Mouse (Mus musculus): ENCODE results near the gene Zfp27. TPM values are rescaled to one million over a fixed set of nuclear protein-coding genes. Genes with fewer than 3 reads are reported as not detected.
A peak's percentile ranks its signal among the peaks of the same experiment; 100 is the strongest.

Zfp27 gene
- polyA plus RNA-seq, 1 experiment from 2014 or later: 12.8 TPM

DNA sequence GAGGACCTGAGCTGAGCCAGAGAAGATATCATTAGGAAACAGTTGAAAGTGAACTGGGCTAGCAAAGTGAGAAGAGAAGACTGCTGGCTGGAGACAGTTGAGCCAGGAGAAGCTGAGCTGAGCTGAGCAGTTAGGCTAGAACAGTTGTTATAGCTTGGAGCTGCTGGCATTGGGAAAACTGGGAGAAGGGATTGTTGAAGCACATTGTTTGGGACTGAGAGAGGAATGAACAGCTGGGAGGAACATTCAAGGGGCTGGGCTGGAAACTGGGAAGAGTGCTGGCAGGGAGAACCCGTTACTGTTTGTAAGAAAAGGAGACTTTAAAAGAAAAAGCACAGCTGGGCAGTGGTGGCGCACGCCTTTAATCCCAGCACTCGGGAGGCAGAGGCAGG lies 11.7 kb upstream of the Zfp27 start:
- Histone ChIP-seq H3K9me3 (peaks cover 8% of the 10 kb centered on the region; the same call in 1 of the 2 replicates), H3K9ac (replicated peaks) (no peak overlapping the region), H3K27ac (no peak overlapping the region), H3K4me3 (replicated peaks) (no peak overlapping the region), H3K4me2 (no peak overlapping the region), H3K27me3 (no peaks in the 10 kb centered on the region), H3K36me3 (peaks cover 40% of the 10 kb centered on the region), H3K4me1 (replicated peaks) (no peaks in the 10 kb centered on the region)
- WGBS: 90% methylated on average over 4 of the region's 4 CpGs
- ATAC-seq (ENCODE audit: insufficient number of reproducible peaks, insufficient read depth, low FRiP score, low TSS enrichment, low read depth): no peak

DNA sequence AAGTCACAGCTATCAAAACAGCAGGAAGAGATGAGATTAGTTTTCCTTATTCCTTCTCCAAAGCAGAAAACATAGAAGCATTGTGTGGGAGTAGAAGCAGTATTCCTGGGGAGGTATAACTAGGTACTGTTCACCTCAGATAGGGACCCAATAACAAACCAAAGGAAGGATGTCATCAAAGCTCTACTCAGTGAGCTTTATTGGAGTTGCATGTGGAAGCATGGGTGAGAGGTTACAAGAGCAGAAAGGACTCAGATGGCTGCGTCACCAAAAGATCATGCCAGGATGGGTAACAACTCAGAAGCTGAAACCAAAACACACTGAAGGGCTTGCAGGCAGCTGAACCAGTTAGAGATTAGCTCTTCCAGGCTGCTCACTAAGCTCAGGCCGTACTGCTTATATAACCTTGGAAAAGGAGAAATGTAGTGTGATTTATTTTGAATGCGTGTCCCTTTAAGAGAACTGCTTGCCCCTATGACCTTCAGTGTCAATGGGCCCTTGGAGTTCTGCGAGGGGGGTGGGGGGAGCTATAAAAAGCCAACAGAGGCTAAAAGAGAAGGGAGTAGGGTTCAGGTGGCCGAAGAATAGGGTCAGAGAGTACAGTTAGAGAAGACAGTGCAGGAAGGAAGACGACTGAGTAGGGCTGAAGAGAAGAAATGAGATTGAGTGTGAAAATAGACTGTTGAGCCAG lies 11.1 kb upstream of the Zfp27 start:
- WGBS: 51% methylated on average over 6 of the region's 6 CpGs
- Histone ChIP-seq H3K9ac (replicated peaks) (no peak overlapping the region), H3K4me3 (replicated peaks) (no peak overlapping the region), H3K27me3 (no peaks in the 10 kb centered on the region), H3K4me1 (replicated peaks) (no peaks in the 10 kb centered on the region), H3K36me3 (peaks cover 44% of the 10 kb centered on the region), H3K4me2 (no peak overlapping the region), H3K9me3 (peaks cover 8% of the 10 kb centered on the region; the same call in 1 of the 2 replicates), H3K27ac (no peak overlapping the region)
- ATAC-seq (ENCODE audit: insufficient number of reproducible peaks, insufficient read depth, low FRiP score, low TSS enrichment, low read depth): no peak

DNA sequence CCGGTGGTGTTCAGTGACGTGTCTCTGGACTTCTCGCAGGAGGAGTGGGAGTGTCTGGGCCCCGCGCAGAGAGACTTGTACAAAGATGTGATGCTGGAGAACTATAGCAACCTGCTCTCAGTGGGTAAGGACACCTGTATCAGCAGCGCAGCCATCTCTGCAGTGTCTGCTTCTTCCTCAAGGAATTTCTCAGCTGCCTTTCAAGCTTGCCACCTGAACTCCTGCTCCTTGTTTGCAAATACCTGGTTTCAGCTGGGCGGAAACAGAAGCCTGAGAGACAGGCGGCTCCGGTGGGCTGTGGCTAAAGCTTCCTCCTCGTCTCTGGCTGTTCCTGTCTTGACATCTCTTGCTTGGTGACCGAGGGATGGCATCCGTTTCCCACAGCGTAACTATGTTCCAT lies 5.8 kb upstream of the Zfp27 start:
- WGBS: 92% methylated on average over 13 of the region's 13 CpGs
- Histone ChIP-seq H3K4me2 (no peak overlapping the region), H3K36me3 (peaks cover 65% of the 10 kb centered on the region), H3K9me3 (peaks cover 8% of the 10 kb centered on the region; the same call in 1 of the 2 replicates), H3K27me3 (no peaks in the 10 kb centered on the region), H3K9ac (replicated peaks) (no peak overlapping the region), H3K4me1 (replicated peaks) (peaks cover 18% of the 10 kb centered on the region), H3K27ac (no peak overlapping the region), H3K4me3 (replicated peaks) (no peak overlapping the region)
- no peak for ATAC-seq (ENCODE audit: insufficient number of reproducible peaks, insufficient read depth, low FRiP score, low TSS enrichment, low read depth)

DNA sequence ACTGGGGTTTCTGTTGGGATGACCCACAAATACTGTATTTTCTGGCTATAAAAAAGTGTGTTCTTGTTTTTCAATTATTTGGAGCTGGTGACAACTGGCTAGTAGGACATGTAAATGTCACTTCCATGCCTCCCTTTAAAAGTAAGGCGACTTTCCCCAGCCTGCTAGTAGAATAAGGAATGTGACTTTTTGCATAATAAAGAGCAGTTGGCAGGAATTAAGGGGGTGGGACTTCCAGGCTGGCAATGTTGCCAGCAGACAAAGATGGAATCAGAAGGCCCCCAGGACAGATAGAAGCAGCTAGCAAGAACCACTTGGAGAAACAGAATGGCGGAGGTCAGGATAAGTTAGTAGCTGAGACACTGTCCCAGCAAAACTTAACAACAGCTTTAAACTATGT lies 3.9 kb upstream of the Zfp27 start:
- peaks cover 5% of the 10 kb centered on the region; the same call in 1 of the 2 replicates for H3K9me3 ChIP-seq
- no peaks in the 10 kb centered on the region for H3K27me3 ChIP-seq
- ATAC-seq (ENCODE audit: insufficient number of reproducible peaks, insufficient read depth, low FRiP score, low TSS enrichment, low read depth): no peak
- H3K4me3 ChIP-seq (replicated peaks): peak overlapping the region; percentile 57; the same call in 1 of the 2 replicates
- H3K36me3 ChIP-seq: peaks cover 50% of the 10 kb centered on the region
- WGBS: 76% methylated on average over 2 of the region's 2 CpGs
- H3K4me2 ChIP-seq: peak overlapping the region; percentile 68
- H3K4me1 ChIP-seq (replicated peaks): peaks cover 18% of the 10 kb centered on the region
- no peak overlapping the region for H3K27ac ChIP-seq
- no peak overlapping the region for H3K9ac ChIP-seq (replicated peaks)

DNA sequence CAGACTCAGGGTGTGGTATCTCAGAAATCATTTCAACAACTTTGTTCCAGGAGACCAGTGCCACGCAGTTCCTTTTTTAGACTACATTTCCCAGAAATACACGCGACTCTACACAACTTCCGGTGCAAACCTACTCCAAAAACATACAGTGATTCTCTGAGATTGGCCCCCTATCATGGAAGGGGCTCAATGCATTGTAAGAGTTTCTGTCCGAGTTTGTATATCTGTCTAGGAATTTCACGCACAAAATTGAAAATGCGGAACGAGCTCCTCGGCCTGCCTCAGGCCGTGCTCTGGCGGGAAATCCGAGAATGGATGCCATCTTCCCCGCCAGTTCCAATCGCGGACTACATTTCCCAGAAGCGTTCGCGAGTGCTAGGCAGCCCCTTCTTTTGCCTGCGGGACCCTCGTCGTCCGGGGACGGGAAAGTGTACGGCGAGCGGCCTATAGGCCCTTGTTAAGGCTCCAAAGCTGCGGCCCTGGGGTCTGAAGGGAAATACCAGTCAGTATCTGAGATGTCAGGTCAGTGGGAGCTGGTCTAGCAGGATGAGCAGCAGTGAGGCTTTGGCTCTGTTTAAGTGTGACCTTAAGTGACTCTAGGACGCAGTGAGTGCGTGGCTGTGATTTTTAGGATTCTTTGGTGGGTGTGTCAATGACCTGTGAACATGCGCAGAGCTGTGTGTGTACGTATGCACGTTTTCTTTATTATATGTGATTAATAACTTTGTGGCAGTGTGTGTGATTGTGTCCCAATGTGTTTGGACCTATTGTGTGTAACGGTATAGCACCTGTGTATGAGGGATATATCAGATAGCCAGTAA lies 2.0 kb upstream of the Zfp27 start, which contains the start of gene Zfp383:
TSS of gene Zfp383 (plus strand) at position 94 of the 821 bp plus-strand sequence.
- Histone ChIP-seq H3K27me3 (no peaks in the 10 kb centered on the region), H3K9me3 (no peaks in the 10 kb centered on the region), H3K4me1 (replicated peaks) (peaks cover 18% of the 10 kb centered on the region), H3K36me3 (peaks cover 36% of the 10 kb centered on the region), H3K9ac (replicated peaks) (peak within 1 kb of the TSS; percentile 70), H3K4me2 (peak within 1 kb of the TSS; percentile 68), H3K4me3 (replicated peaks) (peak within 1 kb of the TSS; percentile 57), H3K27ac (peak within 1 kb of the TSS; percentile 81)
- peak; percentile 86 for ATAC-seq (ENCODE audit: insufficient number of reproducible peaks, insufficient read depth, low FRiP score, low TSS enrichment, low read depth)
- WGBS: under 1% methylated on average over 33 of the region's 33 CpGs

DNA sequence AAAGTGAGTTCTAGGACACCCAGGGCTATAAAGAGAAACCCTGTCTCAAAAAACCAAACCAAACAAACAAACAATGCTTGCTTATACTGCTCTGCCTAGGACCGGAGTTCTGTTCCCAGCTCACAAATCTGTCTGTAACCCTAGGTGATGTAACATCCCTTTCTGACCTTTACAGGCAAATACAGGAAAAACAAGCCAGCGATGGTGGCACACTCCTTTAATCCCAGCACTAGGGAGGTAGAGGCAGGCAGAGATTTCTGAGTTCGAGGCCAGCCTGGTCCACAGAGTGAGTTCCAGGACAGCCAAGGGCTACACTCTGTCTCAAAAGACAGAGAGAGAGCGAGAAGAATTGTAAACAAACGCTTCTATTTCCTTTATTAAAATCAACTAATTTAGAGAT lies 834 bp upstream of the Zfp27 start:
- no peak for ATAC-seq (ENCODE audit: insufficient number of reproducible peaks, insufficient read depth, low FRiP score, low TSS enrichment, low read depth)
- no peaks in the 10 kb centered on the region for H3K27me3 ChIP-seq
- 0 out of 2 replicates have a peak overlapping the region, but pooled peaks have one; percentile 6 for H3K4me3 ChIP-seq (replicated peaks)
- no peak overlapping the region for H3K27ac ChIP-seq
- peak overlapping the region; percentile 64; the same call in 1 of the 2 replicates for H3K4me2 ChIP-seq
- peaks cover 18% of the 10 kb centered on the region for H3K4me1 ChIP-seq (replicated peaks)
- 89% methylated on average over 5 of the region's 5 CpGs for WGBS
- no peak overlapping the region for H3K9ac ChIP-seq (replicated peaks)
- H3K36me3 ChIP-seq: peaks cover 34% of the 10 kb centered on the region
- H3K9me3 ChIP-seq: no peaks in the 10 kb centered on the region

DNA sequence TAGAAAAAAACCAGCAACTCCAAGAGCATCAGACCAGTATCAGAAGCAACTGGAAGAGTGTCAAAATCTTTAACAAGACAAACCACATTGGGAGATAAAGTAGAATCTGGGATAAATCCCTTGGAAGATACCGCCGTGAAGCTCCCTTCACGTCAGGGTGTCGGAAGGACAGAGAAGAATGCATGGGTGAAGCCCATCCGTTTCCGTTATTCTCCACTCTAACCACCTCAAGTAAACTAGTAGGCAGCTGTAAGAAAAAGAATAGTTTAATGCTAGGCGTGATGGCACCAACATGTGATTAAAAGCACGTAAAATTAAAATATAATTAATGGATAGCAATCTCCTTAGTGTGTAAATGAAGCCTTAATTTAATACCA lies 298 bp upstream of the Zfp27 start:
- ATAC-seq (ENCODE audit: insufficient number of reproducible peaks, insufficient read depth, low FRiP score, low TSS enrichment, low read depth): no peak
- peak overlapping the region; percentile 64 for H3K4me2 ChIP-seq
- peak overlapping the region; percentile 61; the same call in 1 of the 2 replicates for H3K9ac ChIP-seq (replicated peaks)
- peaks cover 31% of the 10 kb centered on the region for H3K36me3 ChIP-seq
- no peaks in the 10 kb centered on the region for H3K27me3 ChIP-seq
- H3K9me3 ChIP-seq: no peaks in the 10 kb centered on the region
- peaks cover 18% of the 10 kb centered on the region for H3K4me1 ChIP-seq (replicated peaks)
- H3K4me3 ChIP-seq (replicated peaks): peak overlapping the region; percentile 58
- H3K27ac ChIP-seq: peak overlapping the region; percentile 96
- WGBS: 41% methylated on average over 8 of the region's 8 CpGs

DNA sequence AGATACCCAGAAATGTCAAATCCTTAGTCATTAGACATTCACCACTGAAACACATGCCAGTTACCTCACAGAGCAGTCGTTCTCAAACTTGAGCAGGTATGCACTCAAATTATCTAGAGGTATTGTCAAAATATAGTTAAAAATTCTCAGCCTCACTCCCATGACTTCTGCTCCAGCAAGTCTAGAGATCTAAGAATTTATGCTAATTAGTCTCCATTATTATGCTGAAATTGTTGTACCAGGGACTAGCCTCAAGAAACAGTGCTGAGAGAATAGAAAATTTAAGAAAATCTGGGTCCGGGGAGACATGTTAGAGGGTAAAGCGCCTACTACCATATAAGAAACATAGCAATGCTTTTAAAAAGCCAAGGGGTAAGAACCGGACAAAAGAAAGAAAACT lies 2.3 kb downstream of the Zfp27 start:
- H3K27ac ChIP-seq: no peak overlapping the region
- peaks cover 42% of the 10 kb centered on the region for H3K36me3 ChIP-seq
- no peak overlapping the region for H3K4me2 ChIP-seq
- H3K9ac ChIP-seq (replicated peaks): no peak overlapping the region
- H3K9me3 ChIP-seq: no peaks in the 10 kb centered on the region
- no peaks in the 10 kb centered on the region for H3K27me3 ChIP-seq
- peaks cover 3% of the 10 kb centered on the region for H3K4me1 ChIP-seq (replicated peaks)
- H3K4me3 ChIP-seq (replicated peaks): no peak overlapping the region
- no peak for ATAC-seq (ENCODE audit: insufficient number of reproducible peaks, insufficient read depth, low FRiP score, low TSS enrichment, low read depth)
- WGBS: 94% methylated on average over 4 of the region's 4 CpGs

DNA sequence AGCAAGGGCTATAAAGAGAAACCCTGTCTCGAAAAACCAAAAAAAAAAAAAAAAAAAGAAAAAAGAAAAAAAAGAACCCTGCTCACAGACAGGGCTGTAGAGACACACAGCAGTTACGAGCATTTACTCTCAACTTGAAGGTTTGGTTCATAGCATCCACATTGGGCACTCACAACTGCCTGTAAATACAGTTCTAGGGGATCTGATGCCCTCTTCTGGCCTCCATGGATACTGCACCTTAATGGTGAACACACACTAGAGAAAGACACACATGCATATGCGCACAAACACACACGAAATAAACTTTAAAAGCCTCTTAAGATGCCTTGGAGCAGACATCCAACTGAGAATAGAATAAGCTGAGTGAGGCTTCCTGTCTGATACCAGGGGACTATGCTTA lies 8.0 kb downstream of the Zfp27 start:
- 92% methylated on average over 4 of the region's 4 CpGs for WGBS
- H3K4me1 ChIP-seq (replicated peaks): no peaks in the 10 kb centered on the region
- H3K4me3 ChIP-seq (replicated peaks): no peak overlapping the region
- H3K9me3 ChIP-seq: peaks cover 38% of the 10 kb centered on the region
- no peak overlapping the region for H3K9ac ChIP-seq (replicated peaks)
- no peak for ATAC-seq (ENCODE audit: insufficient number of reproducible peaks, insufficient read depth, low FRiP score, low TSS enrichment, low read depth)
- no peak overlapping the region for H3K27ac ChIP-seq
- H3K27me3 ChIP-seq: no peaks in the 10 kb centered on the region
- peaks cover 94% of the 10 kb centered on the region for H3K36me3 ChIP-seq
- no peak overlapping the region for H3K4me2 ChIP-seq

DNA sequence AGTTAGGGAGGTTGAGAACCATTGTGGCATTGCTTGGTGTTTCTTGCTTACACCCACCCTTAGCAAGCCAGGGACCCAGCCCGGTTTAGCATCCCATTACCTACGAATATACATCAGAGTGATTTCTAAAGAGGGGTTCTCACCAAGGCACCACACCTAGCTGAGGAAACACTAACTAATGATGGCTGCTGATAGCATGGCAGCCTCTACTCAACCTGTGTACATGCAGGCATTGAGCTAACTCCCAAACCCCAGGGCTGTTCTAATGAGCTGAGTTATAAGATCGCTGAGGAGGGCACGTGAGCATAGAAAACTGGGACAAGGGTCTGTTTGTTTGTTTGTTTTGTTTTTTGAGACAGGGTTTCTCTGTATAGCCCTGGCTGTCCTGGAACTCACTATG lies 13.6 kb downstream of the Zfp27 start:
- 97% methylated on average over 4 of the region's 4 CpGs for WGBS
- no peak overlapping the region for H3K4me3 ChIP-seq (replicated peaks)
- no peak for ATAC-seq (ENCODE audit: insufficient number of reproducible peaks, insufficient read depth, low FRiP score, low TSS enrichment, low read depth)

DNA sequence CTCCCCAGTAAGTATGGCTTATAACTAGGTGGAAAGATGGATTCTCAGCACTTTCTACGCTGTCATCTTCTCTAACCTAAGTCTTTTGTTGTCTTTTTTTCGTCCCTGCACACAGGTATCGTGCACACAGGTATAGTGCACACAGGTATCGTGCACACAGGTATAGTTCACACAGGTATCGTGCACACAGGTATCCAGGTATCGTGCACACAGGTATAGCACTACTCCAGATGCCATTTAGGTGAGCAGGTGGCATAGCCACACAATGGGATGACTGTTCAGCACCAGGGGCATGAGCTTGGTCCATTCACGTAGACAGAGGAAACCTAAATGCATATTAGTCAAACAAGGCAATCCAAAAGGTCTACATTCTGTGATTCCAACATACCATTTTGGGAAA lies 15.9 kb downstream of the Zfp27 start:
- Histone ChIP-seq H3K27me3 (no peaks in the 10 kb centered on the region), H3K9ac (replicated peaks) (no peak overlapping the region), H3K27ac (no peak overlapping the region), H3K9me3 (peaks cover 75% of the 10 kb centered on the region), H3K4me2 (no peak overlapping the region), H3K4me3 (replicated peaks) (no peak overlapping the region), H3K4me1 (replicated peaks) (no peaks in the 10 kb centered on the region), H3K36me3 (peaks cover 56% of the 10 kb centered on the region)
- WGBS: 96% methylated on average over 7 of the region's 7 CpGs
- ATAC-seq (ENCODE audit: insufficient number of reproducible peaks, insufficient read depth, low FRiP score, low TSS enrichment, low read depth): no peak

More for the DNA sequence above, 13.6 kb downstream of the Zfp27 start:
- H3K36me3 ChIP-seq: peaks cover 79% of the 10 kb centered on the region
- no peak overlapping the region for H3K27ac ChIP-seq
- H3K4me2 ChIP-seq: no peak overlapping the region
- H3K27me3 ChIP-seq: no peaks in the 10 kb centered on the region
- H3K9me3 ChIP-seq: peaks cover 66% of the 10 kb centered on the region
- H3K4me1 ChIP-seq (replicated peaks): no peaks in the 10 kb centered on the region
- H3K9ac ChIP-seq (replicated peaks): no peak overlapping the region
